In the genomic region with DNA sequence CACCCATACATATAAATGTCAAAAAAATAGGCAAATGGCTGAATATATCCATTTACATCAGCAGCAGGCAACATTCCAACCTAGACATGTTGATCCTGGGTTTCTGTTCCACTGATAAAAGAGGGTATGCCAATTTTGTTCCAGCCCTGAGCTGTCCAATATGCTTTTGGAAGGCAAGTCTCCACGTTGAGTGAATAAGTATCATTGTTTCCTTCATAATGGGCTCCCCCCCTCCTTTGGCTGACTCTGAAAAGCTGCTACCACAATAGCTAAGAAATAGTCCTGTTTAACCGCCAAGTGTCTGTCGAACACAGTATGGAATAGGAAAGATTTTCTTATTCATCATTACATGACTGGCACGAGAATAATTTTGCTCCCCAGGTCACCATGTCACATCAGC, we compare ENCODE assay signal across 19 mouse cellular contexts.
DNase-seq lines count a peak whose midpoint lies in the region; ATAC-seq and TF ChIP-seq lines count a peak whose summit lies in the region.
"Had no signal": no experiment of that assay in that cellular context is flagged by ENCODE, and none has a peak within 500 bp of the region (broad histone marks: within the 10 kb centered on the region; RNA-seq: fewer than 3 reads in every experiment).

No protein-coding gene starts in this region.

- no peak for TF ChIP-seq CTCF in midbrain, postnatal 0 days (IDR thresholded peaks at IDR 0.05)

- H3K4me3 ChIP-seq in midbrain, embryonic 12.5 days = no peak overlapping the region
- H3K4me3 ChIP-seq in midbrain, embryonic 10.5 days = no peak overlapping the region
- H3K4me3 ChIP-seq in forebrain, embryonic 15.5 days = no peak overlapping the region
- H3K4me3 ChIP-seq in hindbrain, embryonic 14.5 days (replicated peaks; ENCODE audit: low read length) = no peak overlapping the region
- H3K4me3 ChIP-seq in midbrain, postnatal 0 days (ENCODE audit: low read depth, low read length) = no peak overlapping the region
- H3K4me3 ChIP-seq: liver, embryonic 12.5 days; neural tube, embryonic 15.5 days; stomach, embryonic 15.5 days had no signal

- WGBS in midbrain, embryonic 12.5 days = 17% methylated on average over 4 of the region's 4 CpGs
- WGBS in midbrain, embryonic 10.5 days = 40% methylated on average over 4 of the region's 4 CpGs
- WGBS in forebrain, embryonic 15.5 days = 11% methylated on average over 4 of the region's 4 CpGs
- WGBS in hindbrain, embryonic 14.5 days = 9% methylated on average over 4 of the region's 4 CpGs
- 20% methylated on average over 4 of the region's 4 CpGs for WGBS in midbrain, postnatal 0 days

- no peak for DNase-seq in midbrain, embryonic 10.5 days (ENCODE audit: low spot score)
- DNase-seq in hindbrain, embryonic 14.5 days (ENCODE audit: low spot score) = peak; percentile 39
- peak; percentile 48 for DNase-seq in midbrain, postnatal 0 days (ENCODE audit: low spot score)
- no peak for DNase-seq in cerebellum, adult 11-12 months
- DNase-seq in B cell, adult 2 months = no peak
- DNase-seq in left cerebral cortex, adult 11 months (ENCODE audit: low spot score) = no peak
- DNase-seq: adrenal gland, adult 8-10 months; gastrocnemius, postnatal 14 days; kidney, postnatal 14 days; lung, embryonic 14.5 days; lung, postnatal 36 days; right cerebral cortex, postnatal 25 days; thymus, adult 2 months had no signal

- H3K4me2 ChIP-seq in midbrain, embryonic 12.5 days (replicated peaks) = no peak overlapping the region
- H3K4me2 ChIP-seq in forebrain, embryonic 15.5 days (replicated peaks) = no peak overlapping the region
- H3K4me2 ChIP-seq in hindbrain, embryonic 14.5 days (replicated peaks) = no peak overlapping the region
- H3K4me2 ChIP-seq in midbrain, postnatal 0 days (ENCODE audit: low read depth, low read length, poor library complexity, severe bottlenecking) = no peak overlapping the region
- H3K4me2 ChIP-seq: liver, embryonic 12.5 days; lung, embryonic 14.5 days; neural tube, embryonic 15.5 days; stomach, embryonic 15.5 days had no signal

- ATAC-seq in midbrain, embryonic 12.5 days (ENCODE audit: low FRiP score, low read depth) = peak; percentile 60; the same call in 1 of the 2 replicates
- ATAC-seq in forebrain, embryonic 15.5 days (replicated peaks) = peak; percentile 85
- ATAC-seq in hindbrain, embryonic 14.5 days (ENCODE audit: low FRiP score) = peak; percentile 62; the same call in 1 of the 2 replicates
- ATAC-seq in midbrain, postnatal 0 days (ENCODE audit: low FRiP score) = no peak
- ATAC-seq: intestine, postnatal 0 days; liver, embryonic 12.5 days had no signal

- no peak overlapping the region for H3K9ac ChIP-seq in midbrain, embryonic 12.5 days (replicated peaks)
- no peak overlapping the region for H3K9ac ChIP-seq in forebrain, embryonic 15.5 days (replicated peaks)
- H3K9ac ChIP-seq in hindbrain, embryonic 14.5 days = no peak overlapping the region
- no peak overlapping the region for H3K9ac ChIP-seq in midbrain, postnatal 0 days (replicated peaks; ENCODE audit: low read length, poor library complexity, severe bottlenecking)
- H3K9ac ChIP-seq: liver, embryonic 12.5 days; lung, embryonic 14.5 days; neural tube, embryonic 15.5 days; stomach, embryonic 15.5 days had no signal

- peaks cover 4% of the 10 kb centered on the region; the same call in 1 of the 2 replicates for H3K27me3 ChIP-seq in midbrain, embryonic 12.5 days
- no peaks in the 10 kb centered on the region for H3K27me3 ChIP-seq in midbrain, embryonic 10.5 days (ENCODE audit: low read depth, poor library complexity, severe bottlenecking)
- no peaks in the 10 kb centered on the region for H3K27me3 ChIP-seq in forebrain, embryonic 15.5 days
- no peaks in the 10 kb centered on the region for H3K27me3 ChIP-seq in hindbrain, embryonic 14.5 days (ENCODE audit: control insufficient read depth, insufficient read depth, low read length)
- no peaks in the 10 kb centered on the region for H3K27me3 ChIP-seq in midbrain, postnatal 0 days (ENCODE audit: insufficient read depth, low read length)
- H3K27me3 ChIP-seq: liver, embryonic 12.5 days; neural tube, embryonic 15.5 days; stomach, embryonic 15.5 days had no signal

- no peak overlapping the region for H3K27ac ChIP-seq in midbrain, embryonic 12.5 days (replicated peaks)
- H3K27ac ChIP-seq in midbrain, embryonic 10.5 days (replicated peaks) = no peak overlapping the region
- H3K27ac ChIP-seq in forebrain, embryonic 15.5 days (replicated peaks) = no peak overlapping the region
- H3K27ac ChIP-seq in hindbrain, embryonic 14.5 days = no peak overlapping the region
- H3K27ac ChIP-seq in midbrain, postnatal 0 days (ENCODE audit: low read depth, low read length) = no peak overlapping the region
- H3K27ac ChIP-seq: liver, embryonic 12.5 days; neural tube, embryonic 15.5 days; stomach, embryonic 15.5 days had no signal

- H3K36me3 ChIP-seq in midbrain, embryonic 12.5 days = no peaks in the 10 kb centered on the region
- H3K36me3 ChIP-seq in midbrain, embryonic 10.5 days = no peaks in the 10 kb centered on the region
- H3K36me3 ChIP-seq in forebrain, embryonic 15.5 days = no peaks in the 10 kb centered on the region
- H3K36me3 ChIP-seq in hindbrain, embryonic 14.5 days (replicated peaks; ENCODE audit: control insufficient read depth, insufficient read depth) = no peaks in the 10 kb centered on the region
- H3K36me3 ChIP-seq in midbrain, postnatal 0 days (ENCODE audit: insufficient read depth, low read length) = no peaks in the 10 kb centered on the region
- H3K36me3 ChIP-seq: liver, embryonic 12.5 days; neural tube, embryonic 15.5 days; stomach, embryonic 15.5 days had no signal

- peaks cover 13% of the 10 kb centered on the region; the same call in 1 of the 2 replicates for H3K4me1 ChIP-seq in midbrain, embryonic 12.5 days
- peaks cover 22% of the 10 kb centered on the region for H3K4me1 ChIP-seq in midbrain, embryonic 10.5 days
- peaks cover 16% of the 10 kb centered on the region for H3K4me1 ChIP-seq in forebrain, embryonic 15.5 days
- H3K4me1 ChIP-seq in hindbrain, embryonic 14.5 days (replicated peaks; ENCODE audit: control insufficient read depth, insufficient read depth, low read length) = 0 out of 2 replicates have a peak, but pooled peaks cover 13% of the 10 kb centered on the region
- no peaks in the 10 kb centered on the region for H3K4me1 ChIP-seq in midbrain, postnatal 0 days (ENCODE audit: insufficient read depth, low read length)
- H3K4me1 ChIP-seq: liver, embryonic 12.5 days; neural tube, embryonic 15.5 days; stomach, embryonic 15.5 days had no signal

- no peaks in the 10 kb centered on the region for H3K9me3 ChIP-seq in midbrain, embryonic 12.5 days
- H3K9me3 ChIP-seq in midbrain, embryonic 10.5 days (replicated peaks) = no peaks in the 10 kb centered on the region
- no peaks in the 10 kb centered on the region for H3K9me3 ChIP-seq in forebrain, embryonic 15.5 days
- H3K9me3 ChIP-seq in hindbrain, embryonic 14.5 days (ENCODE audit: control insufficient read depth, low read length) = no peaks in the 10 kb centered on the region
- H3K9me3 ChIP-seq in midbrain, postnatal 0 days (ENCODE audit: low read length) = no peaks in the 10 kb centered on the region
- H3K9me3 ChIP-seq: liver, embryonic 12.5 days; neural tube, embryonic 15.5 days; stomach, embryonic 15.5 days had no signal

Comparison
In these comparisons a context has a peak if more than half of its experiments do, and no peak if none do; other contexts are left out.
1. DNase-seq: peak in hindbrain, embryonic 14.5 days (single experiment) and midbrain, postnatal 0 days (single experiment); none in midbrain, embryonic 10.5 days (single experiment), cerebellum, adult 11-12 months (single experiment), B cell, adult 2 months (0 of 2) and left cerebral cortex, adult 11 months (single experiment).